Mouse (Mus musculus) liver, embryonic 14.5 days (tissue): ENCODE results near the gene Cpne4. TPM values are rescaled to one million over a fixed set of nuclear protein-coding genes. Genes with fewer than 3 reads are reported as not detected.

ENCODE experiments used
- ATAC-seq: fragments of 200-750 bp; cut with Nextera tagmentation; 2 replicates; pipeline ENCODE4 v1.8.0; 2017; ENCODE audit warnings: moderate number of reproducible peaks, mild to moderate bottlenecking, moderate library complexity; ENCODE audit not compliant: insufficient read depth
- DNase-seq, 3 experiments: peaks; one replicate each; pipeline ENCODE4 v3.0.0-alpha.2; 2012 to 2013; ENCODE audit warnings: low read depth in 3 of 3, low spot score in 3 of 3
- H3K27ac ChIP-seq: fragments of 300-500 bp; sonication (generic); 2 replicates; pipeline ENCODE4 v1.5.1; 2014; ENCODE audit warnings: moderate library complexity, mild to moderate bottlenecking, control low read depth, inconsistent platforms
- H3K27me3 ChIP-seq: fragments of 300-500 bp; sonication (generic); 2 replicates; pipeline ENCODE4 v1.6.1; 2014; ENCODE audit warnings: mild to moderate bottlenecking, low read length, moderate library complexity; ENCODE audit not compliant: control insufficient read depth, insufficient read depth
- H3K36me3 ChIP-seq: fragments of 300-500 bp; sonication (generic); replicated peaks from 2 replicates; pipeline ENCODE4 v1.6.1; 2014; ENCODE audit warnings: low read depth; ENCODE audit not compliant: control insufficient read depth, insufficient read depth
- H3K4me1 ChIP-seq, 2 experiments: fragments of 200-500 bp in 1 of 2; fragments of 300-500 bp in 1 of 2; sonication (generic) in 1 of 2; replicated peaks; 2 replicates each; pipeline ENCODE4 v1.6.1; 2012 to 2014; ENCODE audit warnings: antibody characterized with exemption in 1 of 2, inconsistent platforms in 1 of 2, low read length in 1 of 2; ENCODE audit not compliant: control insufficient read depth in 2 of 2, insufficient read depth in 2 of 2
- H3K4me2 ChIP-seq: fragments of 300-500 bp; sonication (generic); 2 replicates; pipeline ENCODE4 v1.6.1; 2014; ENCODE audit warnings: low read depth, mild to moderate bottlenecking, control low read depth, moderate library complexity
- H3K4me3 ChIP-seq, 2 experiments: fragments of 200-500 bp in 1 of 2; fragments of 300-500 bp in 1 of 2; sonication (generic) in 1 of 2; 2 replicates each; pipeline ENCODE4 v1.5.1; 2012 to 2014; ENCODE audit warnings: low read depth in 2 of 2, low read length in 2 of 2, mild to moderate bottlenecking in 2 of 2, control low read depth in 1 of 2, inconsistent platforms in 1 of 2, moderate library complexity in 1 of 2; ENCODE audit not compliant: insufficient read depth in 1 of 2
- H3K9ac ChIP-seq: fragments of 300-500 bp; sonication (generic); replicated peaks from 2 replicates; pipeline ENCODE4 v1.6.1; 2014; ENCODE audit warnings: mild to moderate bottlenecking, control low read depth, moderate library complexity
- H3K9me3 ChIP-seq: fragments of 300-500 bp; sonication (generic); 2 replicates; pipeline ENCODE4 v1.6.1; 2016; ENCODE audit warnings: low read length, mixed read lengths; ENCODE audit not compliant: control insufficient read depth
- CTCF ChIP-seq: IDR thresholded peaks from 2 replicates; pipeline ENCODE4 v1.5.1; 2016; ENCODE audit warnings: antibody characterized with exemption, low read depth, control low read depth
- EP300 ChIP-seq: IDR thresholded peaks from 2 replicates; pipeline ENCODE4 v1.6.1; 2016; ENCODE audit warnings: antibody characterized with exemption, low read depth
- WGBS: fragments of 180-500 bp; shearing (Covaris S2); extraction: QIAGEN DNeasy Blood & Tissue Kit; methylation state at CpG from one replicate; pipeline ENCODE4 v1.1.7; 2014; ENCODE audit not compliant: insufficient replicate concordance; 5-methylcytosine and 5-hydroxymethylcytosine counted together
- polyA plus RNA-seq, 2 experiments: library from polyadenylated mRNA; depleted of rRNA in 1 of 2; stranded (reverse) in 1 of 2; unstranded in 1 of 2; fragments of >200 nt; fragmentation: Nextera tagmentation in 1 of 2; extraction: Ambion mirVana in 1 of 2; gene quantifications; 2 replicates each; pipeline versions ENCODE4 v1.2.1 to v1.2.3; 2012 to 2014

Gene Cpne4
- polyA plus RNA-seq, 2 experiments: 0.01 TPM; not detected in 1

DNA sequence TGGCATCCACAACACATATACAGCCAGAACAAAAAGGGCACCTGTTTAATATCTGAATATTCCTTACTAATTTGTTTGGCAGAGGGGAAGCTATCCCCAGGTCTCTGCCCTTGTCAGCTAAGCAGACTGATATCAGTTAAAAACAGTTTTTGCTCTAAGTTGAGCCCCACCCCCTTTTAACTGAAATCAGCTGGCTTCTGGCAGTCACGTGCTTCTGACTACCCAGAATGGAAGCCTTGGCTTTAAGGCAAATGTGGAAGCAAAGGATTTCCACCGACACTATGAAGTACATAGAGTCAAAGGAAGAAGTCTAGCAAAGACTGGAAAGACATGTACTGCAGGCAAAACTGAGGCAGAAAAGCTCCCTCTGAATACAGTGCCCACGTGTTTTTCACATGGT lies 490.8 kb downstream of the Cpne4 start:
- H3K9ac ChIP-seq: no peak overlapping the region
- H3K4me2 ChIP-seq: no peak overlapping the region
- no peak for TF ChIP-seq EP300
- TF ChIP-seq CTCF: no peak
- no peak for DNase-seq
- H3K27me3 ChIP-seq: no peaks in the 10 kb centered on the region
- ATAC-seq: no peak
- no peak overlapping the region for H3K27ac ChIP-seq
- 38% methylated on average over 3 of the region's 3 CpGs for WGBS
- no peaks in the 10 kb centered on the region for H3K9me3 ChIP-seq
- H3K36me3 ChIP-seq: no peaks in the 10 kb centered on the region
- H3K4me3 ChIP-seq: no peak overlapping the region
- H3K4me1 ChIP-seq: no peaks in the 10 kb centered on the region

DNA sequence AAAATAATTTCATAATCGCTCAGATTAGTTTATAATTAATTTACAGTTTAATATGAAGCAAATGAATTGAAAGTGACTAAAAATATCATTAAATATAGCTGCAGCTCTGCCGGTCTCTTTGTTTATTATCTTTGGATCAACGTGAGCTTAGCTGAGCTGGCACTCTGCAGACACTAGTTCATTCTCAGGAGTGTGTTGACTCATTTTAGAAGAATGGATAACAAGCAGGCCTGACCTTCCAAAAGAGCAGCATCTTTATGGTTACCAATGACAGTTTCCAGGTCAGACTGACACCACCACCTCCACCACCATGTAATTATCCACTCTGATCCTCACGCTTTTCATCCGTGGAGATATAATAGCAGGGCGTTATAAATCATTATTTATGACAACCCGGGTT lies 498.9 kb downstream of the Cpne4 start:
- DNase-seq: no peak
- Histone ChIP-seq H3K27me3 (no peaks in the 10 kb centered on the region), H3K4me1 (no peaks in the 10 kb centered on the region), H3K4me3 (no peak overlapping the region), H3K4me2 (no peak overlapping the region), H3K27ac (no peak overlapping the region), H3K36me3 (no peaks in the 10 kb centered on the region), H3K9me3 (no peaks in the 10 kb centered on the region), H3K9ac (no peak overlapping the region)
- WGBS: 54% methylated on average over 7 of the region's 7 CpGs
- no peak for ATAC-seq
- no peak for TF ChIP-seq CTCF
- TF ChIP-seq EP300: no peak

DNA sequence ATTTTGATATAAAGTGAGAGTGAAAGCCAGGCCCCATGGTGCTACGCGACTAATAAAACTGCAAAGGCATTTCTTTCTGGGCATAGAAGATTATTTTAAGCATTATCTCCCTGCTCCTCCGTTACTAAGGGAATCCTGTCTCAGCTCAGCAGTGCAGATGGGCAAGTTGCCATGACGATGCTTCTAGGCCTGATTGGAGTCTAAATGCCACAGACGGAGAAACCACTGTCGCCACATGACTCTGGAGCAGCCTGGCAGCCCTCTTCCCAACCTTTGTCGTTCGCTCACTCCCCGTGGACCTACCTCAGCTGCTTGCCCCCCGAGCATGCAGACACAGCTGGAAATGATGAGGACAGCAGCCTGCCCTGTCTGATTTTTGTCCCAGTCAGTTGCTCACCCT lies 501.3 kb downstream of the Cpne4 start:
- Histone ChIP-seq H3K27me3 (no peaks in the 10 kb centered on the region), H3K9ac (no peak overlapping the region), H3K36me3 (no peaks in the 10 kb centered on the region), H3K4me3 (no peak overlapping the region), H3K4me1 (no peaks in the 10 kb centered on the region), H3K4me2 (no peak overlapping the region), H3K9me3 (no peaks in the 10 kb centered on the region), H3K27ac (no peak overlapping the region)
- TF ChIP-seq CTCF (no peak), EP300 (no peak)
- DNase-seq: no peak
- 57% methylated on average over 10 of the region's 10 CpGs for WGBS
- ATAC-seq: no peak

DNA sequence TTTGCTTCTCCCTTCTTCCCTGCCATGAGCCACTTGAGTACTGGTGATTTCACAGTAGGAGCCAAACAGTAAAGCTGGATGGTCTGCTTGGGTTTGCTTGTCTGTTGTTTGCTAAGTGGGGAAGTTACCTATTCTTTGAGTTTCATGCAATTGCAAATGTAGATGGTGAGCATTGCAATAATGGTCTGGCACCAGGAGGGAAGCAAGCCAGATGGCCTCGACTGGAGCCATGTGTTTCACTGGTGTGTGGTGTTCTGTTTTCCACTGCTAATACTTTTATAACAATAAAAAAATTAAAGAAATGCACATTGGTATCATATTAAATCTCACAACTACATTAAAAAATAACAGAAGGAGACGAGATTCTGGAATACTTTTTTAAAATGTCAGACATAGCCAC lies 502.6 kb downstream of the Cpne4 start:
- ATAC-seq: no peak
- TF ChIP-seq CTCF: no peak
- TF ChIP-seq EP300: no peak
- Histone ChIP-seq H3K27me3 (no peaks in the 10 kb centered on the region), H3K36me3 (no peaks in the 10 kb centered on the region), H3K27ac (no peak overlapping the region), H3K4me2 (no peak overlapping the region), H3K9me3 (no peaks in the 10 kb centered on the region), H3K9ac (no peak overlapping the region), H3K4me3 (no peak overlapping the region), H3K4me1 (0 out of 4 replicates have a peak, but pooled peaks cover 0 to 4% of the 10 kb centered on the region in 2 experiments)
- 26% methylated on average over 2 of the region's 2 CpGs for WGBS
- DNase-seq: no peak

DNA sequence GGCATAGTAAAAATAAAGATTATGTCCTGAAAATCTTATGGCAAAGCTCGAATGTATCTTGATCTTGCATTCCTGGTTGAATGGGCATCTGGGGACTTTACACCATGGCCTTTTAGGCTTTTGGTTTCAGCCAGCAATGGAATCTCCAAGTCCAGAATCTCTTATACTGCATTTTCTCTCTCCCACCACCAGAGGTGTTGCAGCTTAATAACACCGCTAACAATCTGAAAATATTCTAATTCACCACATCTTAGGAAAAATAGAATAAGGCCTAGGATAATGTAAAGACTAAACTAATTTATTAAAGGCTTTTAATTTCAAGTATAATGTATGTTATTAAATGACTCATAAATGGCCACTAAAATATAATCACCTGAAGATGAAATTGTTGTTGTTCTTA lies 503.2 kb downstream of the Cpne4 start:
- no peak overlapping the region for H3K9ac ChIP-seq
- no peaks in the 10 kb centered on the region for H3K9me3 ChIP-seq
- ATAC-seq: no peak
- 0 out of 4 replicates have a peak, but pooled peaks cover 0 to 4% of the 10 kb centered on the region in 2 experiments for H3K4me1 ChIP-seq
- H3K4me3 ChIP-seq: no peak overlapping the region
- WGBS: 36% methylated on average over 2 of the region's 2 CpGs
- H3K36me3 ChIP-seq: no peaks in the 10 kb centered on the region
- no peaks in the 10 kb centered on the region for H3K27me3 ChIP-seq
- no peak overlapping the region for H3K27ac ChIP-seq
- no peak overlapping the region for H3K4me2 ChIP-seq
- DNase-seq: no peak
- TF ChIP-seq CTCF: no peak
- TF ChIP-seq EP300: no peak
